Mouse (Mus musculus): ENCODE data around the gene Cacna1h. TPM values are rescaled to one million over a fixed set of nuclear protein-coding genes. Genes with fewer than 3 reads are reported as not detected.

Cacna1h gene
- polyA plus RNA-seq, 1 experiment from 2014 or later = 6.2 TPM

DNA sequence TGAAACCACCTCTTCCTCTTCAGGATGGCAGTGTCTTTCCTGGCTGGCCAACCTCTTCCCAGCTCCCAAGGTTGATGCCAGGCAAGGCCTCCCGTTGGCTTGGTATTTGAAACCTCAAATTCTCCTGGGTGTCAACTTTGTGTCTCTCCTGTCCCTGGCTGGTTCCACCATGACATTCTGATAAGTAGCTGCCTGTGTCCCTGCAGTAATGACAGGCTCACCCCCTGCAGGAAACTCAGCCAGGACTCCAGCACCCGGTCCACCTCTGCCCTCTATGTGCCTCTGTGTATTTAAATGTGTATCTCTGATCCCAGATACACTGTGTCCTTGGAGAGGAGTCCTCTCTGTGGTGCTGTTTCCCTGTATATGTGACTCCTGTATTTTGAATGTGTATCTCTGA is 32.7 kb upstream of the Cacna1h start:
- no peak overlapping the region for H3K27ac ChIP-seq
- H3K9me3 ChIP-seq = no peaks in the 10 kb centered on the region
- peaks cover 6% of the 10 kb centered on the region for H3K27me3 ChIP-seq
- WGBS = 83% methylated on average over 2 of the region's 2 CpGs
- no peak overlapping the region for H3K4me3 ChIP-seq
- H3K9ac ChIP-seq = no peak overlapping the region
- ATAC-seq (ENCODE audit: insufficient number of reproducible peaks, insufficient read depth, low FRiP score, low TSS enrichment, low read depth) = no peak
- peaks cover 13% of the 10 kb centered on the region for H3K4me1 ChIP-seq
- H3K4me2 ChIP-seq = no peak overlapping the region
- no peaks in the 10 kb centered on the region for H3K36me3 ChIP-seq

DNA sequence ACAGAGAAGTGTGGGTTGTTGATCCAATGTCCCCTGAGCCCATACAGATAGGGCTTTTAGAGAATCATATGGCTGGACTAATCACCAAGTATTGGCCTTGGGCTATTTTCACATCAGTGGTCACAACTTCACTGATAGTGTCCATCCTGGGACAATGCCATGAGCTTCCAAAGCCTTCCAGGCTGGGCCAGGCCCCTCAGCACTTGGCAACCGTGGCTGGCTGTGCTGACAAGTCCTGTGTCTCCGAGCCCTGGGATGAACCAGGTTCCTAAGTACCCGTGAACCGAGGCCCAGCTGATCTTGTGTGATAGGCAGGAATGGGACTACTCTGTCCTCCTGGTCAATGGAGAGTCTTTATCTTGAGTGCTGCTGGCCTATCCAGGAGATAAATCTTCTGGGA is 30.5 kb upstream of the Cacna1h start:
- WGBS = 87% methylated on average over 4 of the region's 4 CpGs
- Histone ChIP-seq H3K27me3 (no peaks in the 10 kb centered on the region), H3K27ac (no peak overlapping the region), H3K4me3 (no peak overlapping the region), H3K36me3 (no peaks in the 10 kb centered on the region), H3K4me2 (no peak overlapping the region), H3K9me3 (no peaks in the 10 kb centered on the region), H3K9ac (no peak overlapping the region), H3K4me1 (peaks cover 13% of the 10 kb centered on the region)
- no peak for ATAC-seq (ENCODE audit: insufficient number of reproducible peaks, insufficient read depth, low FRiP score, low TSS enrichment, low read depth)

DNA sequence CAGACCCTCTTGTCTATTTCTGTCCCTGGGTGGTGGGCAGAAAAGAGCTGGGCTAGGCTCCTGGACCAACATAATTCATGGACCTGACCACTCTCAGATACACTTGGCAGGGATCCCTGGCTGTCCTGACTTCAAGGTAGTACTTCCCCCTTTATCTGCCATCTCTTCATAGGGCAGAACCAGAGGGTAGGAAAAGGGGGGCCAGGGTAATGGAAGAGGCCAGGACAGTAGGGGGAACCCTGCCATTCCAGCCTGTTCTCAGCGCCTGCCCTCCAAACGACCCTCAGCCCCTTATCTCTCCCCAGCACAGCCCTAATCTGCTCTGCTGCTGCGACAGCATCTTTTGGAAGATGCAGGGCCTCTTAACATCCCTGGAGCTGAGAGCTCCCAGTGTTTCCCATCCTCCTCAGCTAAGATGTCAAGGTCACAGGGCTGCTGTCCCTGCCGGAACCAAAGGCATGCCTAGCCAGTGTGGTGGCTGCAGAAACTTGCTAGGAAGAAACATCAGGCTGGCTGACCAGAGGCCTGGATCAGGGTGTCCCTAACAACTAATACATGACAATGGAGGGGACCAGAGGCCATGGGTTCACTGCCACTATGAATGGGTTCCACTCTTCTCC is 29.9 kb upstream of the Cacna1h start:
- no peaks in the 10 kb centered on the region for H3K9me3 ChIP-seq
- H3K4me2 ChIP-seq = no peak overlapping the region
- no peaks in the 10 kb centered on the region for H3K36me3 ChIP-seq
- WGBS = 54% methylated on average over 4 of the region's 4 CpGs
- no peak overlapping the region for H3K4me3 ChIP-seq
- no peak for ATAC-seq (ENCODE audit: insufficient number of reproducible peaks, insufficient read depth, low FRiP score, low TSS enrichment, low read depth)
- no peak overlapping the region for H3K9ac ChIP-seq
- H3K4me1 ChIP-seq = peaks cover 13% of the 10 kb centered on the region
- H3K27me3 ChIP-seq = no peaks in the 10 kb centered on the region
- no peak overlapping the region for H3K27ac ChIP-seq

DNA sequence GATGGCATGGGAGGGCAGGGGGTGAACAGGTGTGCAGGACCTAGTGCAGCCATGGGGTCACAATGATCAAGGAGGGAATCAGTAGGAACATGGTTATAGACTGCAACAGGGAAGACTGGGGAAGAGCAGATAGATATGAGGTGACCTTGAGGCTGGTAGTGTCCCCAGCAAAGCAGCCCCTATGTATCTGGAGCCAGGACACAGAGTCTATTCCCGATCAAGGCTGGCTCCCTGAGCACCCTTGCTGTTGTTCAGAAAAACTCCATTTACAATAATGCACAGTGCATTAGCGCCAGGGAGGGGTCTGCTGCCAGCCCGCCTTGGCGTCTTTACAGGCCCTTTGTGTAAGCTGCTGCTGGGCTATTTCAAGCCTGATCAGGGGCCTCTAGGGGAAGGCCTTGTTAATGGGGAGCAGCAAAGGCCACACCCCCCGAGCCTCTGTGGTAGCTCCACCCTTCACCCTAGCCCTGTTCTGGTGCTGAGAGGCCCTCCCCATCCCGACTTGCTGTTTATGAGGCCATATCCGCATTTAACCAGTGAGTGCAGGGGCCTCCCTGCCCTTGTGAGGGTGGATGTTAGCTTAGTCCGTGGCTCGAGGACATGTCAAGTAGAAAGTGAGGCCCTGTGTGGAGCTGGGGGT is 28.8 kb upstream of the Cacna1h start:
- H3K36me3 ChIP-seq = no peaks in the 10 kb centered on the region
- ATAC-seq (ENCODE audit: insufficient number of reproducible peaks, insufficient read depth, low FRiP score, low TSS enrichment, low read depth) = 0 out of 2 replicates have a peak, but pooled peaks have one; percentile 43
- WGBS = 26% methylated on average over 9 of the region's 9 CpGs
- no peak overlapping the region; the same call in 1 of the 2 replicates for H3K9ac ChIP-seq
- no peaks in the 10 kb centered on the region for H3K9me3 ChIP-seq
- H3K4me2 ChIP-seq = no peak overlapping the region
- H3K27me3 ChIP-seq = no peaks in the 10 kb centered on the region
- H3K4me3 ChIP-seq = no peak overlapping the region
- peaks cover 13% of the 10 kb centered on the region for H3K4me1 ChIP-seq
- H3K27ac ChIP-seq = no peak overlapping the region

DNA sequence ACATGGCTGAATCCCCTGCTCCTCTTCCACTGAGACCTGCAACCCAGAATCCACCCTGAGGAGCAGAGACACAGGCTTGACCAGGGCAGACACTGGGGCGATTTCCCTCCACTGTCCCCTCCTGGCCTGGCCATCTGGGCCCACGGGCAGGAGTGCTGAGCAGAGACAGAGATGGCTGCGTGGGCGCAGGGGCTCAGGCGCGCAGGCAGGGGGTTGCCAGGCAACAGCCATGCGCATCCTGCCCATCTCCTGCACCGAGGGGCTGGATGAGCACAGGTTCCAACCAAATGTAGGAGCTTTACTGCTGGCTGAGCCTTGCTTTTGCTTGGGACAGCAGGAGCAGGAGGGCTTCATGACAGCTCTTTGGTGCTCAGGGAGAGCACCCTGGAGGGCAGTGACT is 23.0 kb upstream of the Cacna1h start:
- Histone ChIP-seq H3K9ac (no peak overlapping the region), H3K4me1 (no peaks in the 10 kb centered on the region), H3K36me3 (no peaks in the 10 kb centered on the region), H3K9me3 (no peaks in the 10 kb centered on the region), H3K27ac (no peak overlapping the region), H3K27me3 (no peaks in the 10 kb centered on the region), H3K4me3 (no peak overlapping the region), H3K4me2 (no peak overlapping the region)
- no peak for ATAC-seq (ENCODE audit: insufficient number of reproducible peaks, insufficient read depth, low FRiP score, low TSS enrichment, low read depth)
- 60% methylated on average over 8 of the region's 8 CpGs for WGBS

DNA sequence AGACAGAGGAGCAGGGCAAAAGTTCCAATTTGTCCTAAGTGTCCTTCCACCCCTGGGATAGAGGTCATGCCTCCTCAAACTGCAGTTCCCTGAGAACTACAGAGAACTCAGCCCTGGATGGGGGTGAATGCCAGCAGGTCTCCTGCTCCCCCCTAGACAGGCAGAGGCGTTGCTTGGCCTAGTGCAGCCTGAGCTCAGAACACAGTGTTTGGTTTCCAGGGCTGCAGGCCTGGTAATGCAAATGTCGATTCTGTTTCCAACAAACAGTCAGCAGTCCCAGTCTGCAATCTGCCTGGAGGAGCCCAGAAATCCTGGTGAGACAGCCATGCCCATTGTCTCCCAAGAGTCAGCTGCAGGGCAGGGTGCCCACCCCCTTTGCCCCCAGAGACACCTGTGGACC is 20.7 kb upstream of the Cacna1h start, which contains the start of gene Tekt4:
Tekt4 (plus strand) TSS at position 344 of the 400 bp plus-strand sequence.
- Histone ChIP-seq H3K27me3 (no peaks in the 10 kb centered on the region), H3K4me3 (no peak within 1 kb of the TSS), H3K4me2 (no peak within 1 kb of the TSS), H3K27ac (no peak within 1 kb of the TSS), H3K4me1 (no peaks in the 10 kb centered on the region), H3K36me3 (no peaks in the 10 kb centered on the region), H3K9me3 (no peaks in the 10 kb centered on the region), H3K9ac (peak within 1 kb of the TSS; percentile 27; the same call in 1 of the 2 replicates)
- no peak for ATAC-seq (ENCODE audit: insufficient number of reproducible peaks, insufficient read depth, low FRiP score, low TSS enrichment, low read depth)
- 33% methylated on average over 2 of the region's 2 CpGs for WGBS

DNA sequence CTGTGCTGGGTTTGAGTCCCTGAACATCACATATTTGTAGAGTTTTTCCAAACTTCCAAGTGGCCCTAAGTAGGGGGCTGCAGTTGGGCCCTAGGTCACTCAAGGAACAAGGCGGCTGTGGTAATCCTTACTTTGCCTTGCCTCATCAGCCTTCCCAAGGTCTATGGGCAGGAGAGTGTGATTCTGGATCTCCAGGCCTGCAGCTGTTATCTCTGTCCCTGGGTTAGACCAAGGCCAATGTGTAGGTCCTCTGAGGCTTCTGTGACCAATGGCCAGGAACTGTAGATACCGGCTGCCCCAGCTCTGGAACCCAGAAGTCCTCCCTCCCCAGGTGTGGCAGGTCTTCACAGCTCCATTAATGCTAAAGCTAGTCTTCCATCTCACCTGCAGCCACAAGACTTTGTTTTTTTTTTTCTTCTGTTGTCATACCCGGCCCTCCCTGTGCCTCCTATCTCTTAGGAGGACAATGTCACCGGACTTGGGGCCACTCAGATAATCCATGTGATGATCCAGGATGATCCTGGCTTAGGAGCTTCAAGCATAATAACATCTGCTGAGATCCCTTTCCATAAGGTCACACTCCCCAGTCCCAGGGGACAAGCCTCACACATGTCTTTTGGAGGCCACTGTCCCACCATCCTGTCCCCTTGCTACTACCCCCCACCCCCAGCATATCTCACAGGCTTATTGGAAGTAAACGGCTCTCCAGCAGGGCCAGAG is 18.8 kb upstream of the Cacna1h start:
- Histone ChIP-seq H3K4me2 (no peak overlapping the region), H3K4me3 (no peak overlapping the region), H3K36me3 (no peaks in the 10 kb centered on the region), H3K9ac (no peak overlapping the region), H3K9me3 (no peaks in the 10 kb centered on the region), H3K27ac (no peak overlapping the region), H3K4me1 (no peaks in the 10 kb centered on the region), H3K27me3 (no peaks in the 10 kb centered on the region)
- no peak for ATAC-seq (ENCODE audit: insufficient number of reproducible peaks, insufficient read depth, low FRiP score, low TSS enrichment, low read depth)
- 79% methylated on average over 5 of the region's 5 CpGs for WGBS

DNA sequence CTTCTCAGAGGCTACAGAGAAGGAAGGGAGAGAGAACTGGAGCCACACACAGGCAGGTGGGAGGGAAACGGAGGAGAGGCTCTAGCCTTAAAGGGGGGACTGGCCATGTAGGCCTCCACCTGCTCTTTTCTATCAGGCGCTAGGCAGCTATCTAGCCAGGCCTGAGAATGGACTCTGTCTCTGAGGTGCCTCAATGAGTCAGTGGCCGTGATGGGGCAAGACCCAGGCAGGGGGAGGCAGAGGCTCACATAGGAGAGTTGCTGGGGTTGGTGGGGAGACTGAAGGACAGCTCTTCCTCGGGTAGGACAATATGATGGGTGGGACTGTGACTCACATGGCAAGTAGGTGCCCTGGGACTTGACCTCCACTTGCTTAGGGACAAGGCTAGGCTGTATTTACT is 16.7 kb upstream of the Cacna1h start:
- Histone ChIP-seq H3K4me2 (no peak overlapping the region), H3K27ac (no peak overlapping the region), H3K9ac (no peak overlapping the region), H3K27me3 (no peaks in the 10 kb centered on the region), H3K4me3 (no peak overlapping the region), H3K36me3 (no peaks in the 10 kb centered on the region), H3K9me3 (no peaks in the 10 kb centered on the region), H3K4me1 (no peaks in the 10 kb centered on the region)
- no peak for ATAC-seq (ENCODE audit: insufficient number of reproducible peaks, insufficient read depth, low FRiP score, low TSS enrichment, low read depth)
- WGBS = 57% methylated on average over 4 of the region's 4 CpGs

DNA sequence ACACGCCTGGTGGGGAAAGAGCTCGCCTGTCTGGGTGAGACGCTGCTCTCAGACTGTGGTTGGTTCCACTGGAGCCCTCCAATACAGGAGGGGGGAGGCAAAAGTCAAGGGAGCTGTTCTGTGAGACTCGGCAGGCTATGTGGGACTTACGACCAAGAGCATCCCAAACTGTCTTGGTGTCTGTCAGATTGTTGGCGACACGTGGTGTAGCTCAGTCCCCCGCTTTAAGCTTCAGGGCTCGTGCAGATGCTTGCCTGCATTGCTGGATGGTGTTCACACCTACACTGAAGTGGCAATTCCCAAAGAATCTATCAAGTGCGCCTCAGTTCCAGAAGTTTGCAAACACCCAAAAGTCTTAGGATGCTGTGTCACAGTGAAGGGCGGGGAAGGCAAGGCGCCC is 14.3 kb upstream of the Cacna1h start:
- Histone ChIP-seq H3K36me3 (no peaks in the 10 kb centered on the region), H3K27me3 (no peaks in the 10 kb centered on the region), H3K27ac (no peak overlapping the region), H3K4me1 (no peaks in the 10 kb centered on the region), H3K4me2 (no peak overlapping the region), H3K9ac (no peak overlapping the region), H3K9me3 (no peaks in the 10 kb centered on the region), H3K4me3 (no peak overlapping the region)
- ATAC-seq (ENCODE audit: insufficient number of reproducible peaks, insufficient read depth, low FRiP score, low TSS enrichment, low read depth) = no peak
- 82% methylated on average over 12 of the region's 12 CpGs for WGBS

DNA sequence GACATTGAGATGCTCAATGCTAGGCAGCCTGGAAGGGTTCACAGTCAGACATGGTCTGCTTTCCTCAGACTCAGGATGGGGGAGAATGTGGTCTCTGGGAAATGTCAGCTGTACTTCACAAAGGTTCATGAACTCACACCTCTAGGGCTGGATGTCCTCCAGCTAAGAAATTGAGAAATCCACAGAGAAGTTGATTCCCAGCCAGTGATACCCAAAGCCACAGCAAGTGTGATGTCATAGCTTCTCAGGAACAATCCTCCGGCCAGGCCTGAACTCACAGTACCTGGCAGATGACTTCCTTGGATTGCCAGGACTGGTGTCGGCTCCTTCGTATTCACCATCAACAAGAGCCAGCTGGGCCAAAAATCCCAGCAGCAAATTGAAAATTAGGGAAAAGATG is 12.3 kb upstream of the Cacna1h start:
- 74% methylated on average over 3 of the region's 3 CpGs for WGBS
- ATAC-seq (ENCODE audit: insufficient number of reproducible peaks, insufficient read depth, low FRiP score, low TSS enrichment, low read depth) = no peak
- H3K36me3 ChIP-seq = no peaks in the 10 kb centered on the region

DNA sequence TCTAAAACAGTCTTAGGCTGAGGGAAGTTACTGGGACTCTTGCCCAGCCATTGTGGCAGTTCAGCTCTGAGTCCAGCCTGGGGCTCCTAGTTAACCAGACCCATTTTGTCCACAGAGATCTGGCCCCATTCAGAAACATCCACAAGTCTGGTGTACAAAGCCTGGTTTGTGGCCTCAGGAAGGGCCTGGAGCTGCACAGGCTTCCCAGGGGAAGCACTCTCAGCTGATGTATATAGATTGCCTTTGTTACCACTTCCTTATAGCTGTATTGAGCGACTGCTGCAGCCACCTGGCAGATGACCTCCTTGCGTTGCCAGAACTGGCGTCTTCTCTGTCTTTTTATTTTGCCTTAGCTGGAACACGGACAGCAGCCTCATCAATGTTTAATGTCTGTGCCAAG is 11.5 kb upstream of the Cacna1h start:
- H3K4me3 ChIP-seq = no peak overlapping the region
- H3K27ac ChIP-seq = no peak overlapping the region
- 46% methylated on average over 4 of the region's 4 CpGs for WGBS
- H3K36me3 ChIP-seq = no peaks in the 10 kb centered on the region
- no peaks in the 10 kb centered on the region for H3K9me3 ChIP-seq
- no peak for ATAC-seq (ENCODE audit: insufficient number of reproducible peaks, insufficient read depth, low FRiP score, low TSS enrichment, low read depth)
- H3K4me2 ChIP-seq = no peak overlapping the region
- no peak overlapping the region for H3K9ac ChIP-seq
- no peaks in the 10 kb centered on the region for H3K27me3 ChIP-seq
- peaks cover 5% of the 10 kb centered on the region; the same call in 1 of the 2 replicates for H3K4me1 ChIP-seq

More for the DNA sequence above, 12.3 kb upstream of the Cacna1h start:
- no peak overlapping the region for H3K4me3 ChIP-seq
- no peak overlapping the region for H3K4me2 ChIP-seq
- 0 out of 2 replicates have a peak, but pooled peaks cover 1% of the 10 kb centered on the region for H3K4me1 ChIP-seq
- no peaks in the 10 kb centered on the region for H3K9me3 ChIP-seq
- no peaks in the 10 kb centered on the region for H3K27me3 ChIP-seq
- no peak overlapping the region for H3K9ac ChIP-seq
- H3K27ac ChIP-seq = no peak overlapping the region

DNA sequence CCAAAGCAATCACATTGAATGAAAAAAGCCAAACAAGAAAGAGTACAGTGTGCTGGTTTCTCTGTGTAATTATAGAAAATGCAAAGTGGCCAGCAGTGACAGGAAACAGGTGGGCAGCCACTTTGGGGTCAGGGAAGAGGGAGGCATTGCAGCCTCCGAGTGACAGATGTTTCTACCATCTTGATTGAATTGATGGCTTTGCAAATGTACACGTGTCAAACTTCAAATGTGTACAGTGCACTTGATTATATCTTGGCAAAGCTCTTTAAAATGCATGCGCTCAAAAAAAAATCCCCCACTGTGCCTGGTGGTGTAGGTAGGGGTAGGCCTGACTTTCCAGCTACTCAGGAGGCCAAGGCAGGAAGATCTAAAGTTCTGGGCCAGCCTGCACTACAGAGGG is 9.3 kb upstream of the Cacna1h start:
- Histone ChIP-seq H3K4me3 (no peak overlapping the region), H3K27ac (no peak overlapping the region), H3K4me1 (peaks cover 5% of the 10 kb centered on the region; the same call in 1 of the 2 replicates), H3K27me3 (no peaks in the 10 kb centered on the region), H3K9me3 (no peaks in the 10 kb centered on the region), H3K9ac (no peak overlapping the region), H3K36me3 (no peaks in the 10 kb centered on the region), H3K4me2 (no peak overlapping the region)
- 50% methylated on average over 3 of the region's 3 CpGs for WGBS
- no peak for ATAC-seq (ENCODE audit: insufficient number of reproducible peaks, insufficient read depth, low FRiP score, low TSS enrichment, low read depth)

Measured in embryonic facial prominence, embryonic 13.5 days (tissue).